Mouse (Mus musculus) heart, embryonic 13.5 days (tissue): ENCODE measurements around the gene Slc9c1. TPM values are rescaled to one million over a fixed set of nuclear protein-coding genes. Genes with fewer than 3 reads are reported as not detected.

ENCODE experiments used
- ATAC-seq: fragments of 200-750 bp; cut with Nextera tagmentation; 2 replicates; pipeline ENCODE4 v1.8.0; 2017; ENCODE audit warnings: moderate TSS enrichment; ENCODE audit not compliant: insufficient number of reproducible peaks, low FRiP score, low TSS enrichment; ENCODE audit errors: extremely low read depth
- H3K27ac ChIP-seq: fragments of 300-500 bp; sonication (generic); replicated peaks from 2 replicates; pipeline ENCODE4 v1.5.1; 2015; ENCODE audit warnings: moderate library complexity, mild to moderate bottlenecking, inconsistent platforms
- H3K27me3 ChIP-seq: fragments of 300-500 bp; sonication (generic); replicated peaks from 2 replicates; pipeline ENCODE4 v1.6.1; 2015; ENCODE audit warnings: mild to moderate bottlenecking, inconsistent platforms
- H3K36me3 ChIP-seq: fragments of 300-500 bp; sonication (generic); 2 replicates; pipeline ENCODE4 v1.6.1; 2015; ENCODE audit warnings: mild to moderate bottlenecking, inconsistent platforms
- H3K4me1 ChIP-seq: fragments of 300-500 bp; sonication (generic); 2 replicates; pipeline ENCODE4 v1.6.1; 2015; ENCODE audit warnings: inconsistent platforms
- H3K4me2 ChIP-seq: fragments of 300-500 bp; sonication (generic); 2 replicates; pipeline ENCODE4 v1.6.1; 2015; ENCODE audit warnings: inconsistent platforms, mild to moderate bottlenecking, moderate library complexity
- H3K4me3 ChIP-seq: fragments of 300-500 bp; sonication (generic); 2 replicates; pipeline ENCODE4 v1.5.1; 2015; ENCODE audit warnings: moderate library complexity, mild to moderate bottlenecking, inconsistent platforms
- H3K9ac ChIP-seq: fragments of 300-500 bp; sonication (generic); 2 replicates; pipeline ENCODE4 v1.6.1; 2015; ENCODE audit warnings: inconsistent platforms, mild to moderate bottlenecking, moderate library complexity
- H3K9me3 ChIP-seq: fragments of 300-500 bp; sonication (generic); 2 replicates; pipeline ENCODE4 v1.6.1; 2016; ENCODE audit warnings: inconsistent platforms
- WGBS: fragments of 180-500 bp; shearing (Covaris S2); methylation state at CpG from one replicate; pipeline ENCODE4 v1.1.7; 2015; ENCODE audit warnings: mixed read lengths; 5-methylcytosine and 5-hydroxymethylcytosine counted together
- polyA plus RNA-seq: library from polyadenylated mRNA; unstranded; fragments of >200 nt; fragmentation: Nextera tagmentation; extraction: Ambion mirVana; gene quantifications from 2 replicates; pipeline ENCODE4 v1.2.1, GENCODE M21; 2015

The Slc9c1 gene
- polyA plus RNA-seq, 1 experiment from 2014 or later = not detected

DNA sequence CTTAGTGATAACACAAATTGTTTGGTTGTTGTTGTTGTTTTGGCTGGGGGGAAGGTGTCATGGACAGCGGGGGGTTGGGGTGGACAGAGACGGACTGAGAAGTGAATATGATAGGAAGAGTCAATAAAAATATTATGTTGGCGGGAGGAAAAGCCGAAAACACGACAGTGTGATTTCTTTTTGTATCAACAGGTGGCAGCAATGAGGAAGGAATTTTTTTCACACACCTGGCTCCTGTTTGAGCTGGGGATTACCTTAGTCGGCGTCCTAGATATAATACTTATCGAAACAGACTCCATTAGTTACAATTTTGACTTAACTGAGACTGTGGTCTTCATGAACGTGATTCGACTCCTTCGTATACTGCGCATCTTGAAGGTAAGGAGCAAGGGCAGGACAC is 44.8 kb downstream of the Slc9c1 start:
- no peak for ATAC-seq
- Histone ChIP-seq H3K9me3 (no peaks in the 10 kb centered on the region), H3K27ac (no peak overlapping the region), H3K9ac (no peak overlapping the region), H3K4me2 (no peak overlapping the region), H3K36me3 (no peaks in the 10 kb centered on the region), H3K4me1 (no peaks in the 10 kb centered on the region), H3K4me3 (no peak overlapping the region), H3K27me3 (no peaks in the 10 kb centered on the region)
- WGBS = 44% methylated on average over 12 of the region's 12 CpGs

DNA sequence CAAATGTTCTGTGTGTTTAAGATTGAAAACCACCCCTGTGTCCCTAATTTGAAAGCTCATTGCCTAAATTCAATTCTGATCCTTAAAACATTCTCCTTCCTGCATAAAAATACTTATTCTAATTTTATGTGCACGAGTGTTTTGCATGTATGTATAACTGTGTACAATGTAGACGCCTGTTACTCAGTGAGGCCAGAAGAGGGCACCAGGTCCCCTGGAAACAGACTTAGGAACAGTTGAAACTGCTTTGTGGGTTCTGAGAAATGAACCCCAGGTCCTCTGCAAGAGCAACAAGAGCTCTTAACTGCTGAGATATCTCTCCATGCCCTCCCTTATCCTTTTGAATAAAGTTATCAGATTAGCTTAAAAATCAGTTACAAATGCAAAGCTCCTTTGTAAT is 47.4 kb downstream of the Slc9c1 start:
- H3K27ac ChIP-seq = no peak overlapping the region
- WGBS = 28% methylated on average over 2 of the region's 2 CpGs

DNA sequence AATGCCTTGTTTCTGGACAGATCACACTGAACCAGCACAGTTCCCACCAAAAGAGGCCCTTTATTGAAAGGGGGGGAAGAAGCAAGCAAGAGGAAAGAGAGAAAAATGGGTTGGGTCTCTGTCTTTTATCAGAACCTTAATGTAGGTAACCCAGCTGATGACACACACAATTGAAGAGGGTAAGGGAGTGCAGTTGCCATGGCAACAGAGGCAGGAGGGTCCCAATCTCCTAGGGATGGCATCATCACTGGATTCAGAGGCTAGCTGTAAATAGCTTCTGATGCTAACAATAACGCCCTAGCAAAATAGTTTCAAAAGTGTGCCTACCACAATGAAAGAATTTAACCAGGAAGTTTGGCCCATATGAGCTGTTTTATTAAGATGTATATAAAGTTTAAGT is 58.5 kb downstream of the Slc9c1 start:
- no peaks in the 10 kb centered on the region for H3K9me3 ChIP-seq
- no peaks in the 10 kb centered on the region for H3K27me3 ChIP-seq
- H3K4me2 ChIP-seq = no peak overlapping the region
- WGBS = 66% methylated on average over 1 of the region's 1 CpGs
- H3K27ac ChIP-seq = no peak overlapping the region
- H3K4me3 ChIP-seq = no peak overlapping the region
- H3K4me1 ChIP-seq = no peaks in the 10 kb centered on the region
- no peak for ATAC-seq
- H3K9ac ChIP-seq = no peak overlapping the region
- H3K36me3 ChIP-seq = no peaks in the 10 kb centered on the region

More for the DNA sequence above, 47.4 kb downstream of the Slc9c1 start:
- no peak for ATAC-seq
- no peak overlapping the region for H3K4me2 ChIP-seq
- no peaks in the 10 kb centered on the region for H3K4me1 ChIP-seq
- H3K27me3 ChIP-seq = no peaks in the 10 kb centered on the region
- H3K36me3 ChIP-seq = no peaks in the 10 kb centered on the region
- no peak overlapping the region for H3K4me3 ChIP-seq
- H3K9me3 ChIP-seq = no peaks in the 10 kb centered on the region
- H3K9ac ChIP-seq = no peak overlapping the region

DNA sequence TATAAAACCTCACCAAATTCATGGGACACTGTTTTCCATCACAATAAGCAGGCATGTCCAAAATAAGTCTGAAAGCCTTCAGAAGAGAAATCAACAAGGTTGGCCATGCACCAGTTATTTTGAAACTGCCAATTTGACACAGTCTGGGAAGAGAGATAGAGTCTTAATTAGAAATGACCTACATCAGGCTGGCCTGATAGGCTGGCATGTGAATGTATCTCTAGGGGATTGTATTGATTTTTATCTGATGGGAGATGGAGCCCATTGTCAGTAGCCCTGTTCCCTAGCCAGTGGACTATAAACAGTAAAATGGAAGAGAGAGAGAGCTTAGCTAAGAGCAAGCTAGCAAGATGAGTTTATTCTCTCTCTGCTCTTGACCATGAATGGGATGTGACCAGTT is 60.4 kb downstream of the Slc9c1 start:
- no peak overlapping the region for H3K9ac ChIP-seq
- no peak overlapping the region for H3K4me2 ChIP-seq
- no peaks in the 10 kb centered on the region for H3K36me3 ChIP-seq
- no peak for ATAC-seq
- H3K4me1 ChIP-seq = no peaks in the 10 kb centered on the region
- H3K27me3 ChIP-seq = no peaks in the 10 kb centered on the region
- H3K4me3 ChIP-seq = no peak overlapping the region
- no peak overlapping the region for H3K27ac ChIP-seq
- H3K9me3 ChIP-seq = no peaks in the 10 kb centered on the region

- H3K27me3 ChIP-seq = no peaks in the 10 kb centered on the region
- no peak overlapping the region for H3K9ac ChIP-seq
- no peaks in the 10 kb centered on the region for H3K36me3 ChIP-seq
- no peak for ATAC-seq
- WGBS = 40% methylated on average over 4 of the region's 4 CpGs
- no peak overlapping the region for H3K4me3 ChIP-seq
- no peak overlapping the region for H3K27ac ChIP-seq
- no peaks in the 10 kb centered on the region for H3K4me1 ChIP-seq
- H3K9me3 ChIP-seq = no peaks in the 10 kb centered on the region
- H3K4me2 ChIP-seq = no peak overlapping the region
These were observed 73.4 kb downstream of the Slc9c1 start for GRCm38 (mm10) chr16:45608481-45608954.

DNA sequence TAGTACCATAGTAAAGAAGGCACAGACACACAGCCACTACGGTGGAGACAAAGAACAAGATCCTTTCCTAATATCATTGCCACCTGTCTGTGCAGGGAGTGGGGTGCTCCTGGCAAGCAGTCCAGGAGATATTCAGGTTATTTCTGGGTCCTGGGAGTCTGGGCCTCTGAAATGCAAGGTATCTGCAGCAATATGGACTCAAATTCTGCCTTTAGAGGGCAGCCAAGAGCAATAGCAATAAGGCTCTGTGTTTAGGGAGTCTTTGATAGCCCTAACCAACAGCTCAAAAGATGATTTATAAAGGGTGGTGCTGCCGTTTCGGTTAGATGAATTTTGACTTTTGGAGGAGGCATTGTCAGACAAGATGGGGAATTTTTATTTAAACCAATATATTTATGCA is 74.2 kb downstream of the Slc9c1 start:
- Histone ChIP-seq H3K4me3 (no peak overlapping the region), H3K27ac (no peak overlapping the region), H3K9me3 (no peaks in the 10 kb centered on the region), H3K36me3 (no peaks in the 10 kb centered on the region), H3K9ac (no peak overlapping the region), H3K4me1 (no peaks in the 10 kb centered on the region), H3K27me3 (no peaks in the 10 kb centered on the region), H3K4me2 (no peak overlapping the region)
- WGBS = 69% methylated on average over 3 of the region's 3 CpGs
- ATAC-seq = no peak

DNA sequence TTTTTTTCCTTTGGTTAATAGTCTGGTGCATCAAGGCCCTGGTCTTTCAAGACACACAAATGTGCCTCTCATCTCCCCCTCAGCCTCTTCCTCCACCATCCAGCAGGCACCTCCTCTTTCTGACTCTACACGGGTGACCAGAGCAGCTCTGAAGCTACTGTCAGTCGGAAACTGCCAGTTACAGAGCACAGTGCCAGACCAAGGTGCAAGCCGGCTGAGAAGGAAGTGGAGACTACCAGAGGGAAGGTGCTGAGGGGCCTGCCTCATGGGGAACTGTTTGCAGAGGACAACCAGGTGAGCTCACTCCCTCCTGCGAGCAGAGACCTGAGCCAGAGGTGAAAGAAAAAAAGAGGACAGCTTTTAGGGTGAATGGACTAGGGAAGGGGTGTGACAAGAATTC is 75.2 kb downstream of the Slc9c1 start, which contains the start of gene Gcsam:
Gene Gcsam (plus strand): TSS at position 114 of the 400 bp plus-strand sequence.
- H3K4me2 ChIP-seq = no peak within 1 kb of the TSS
- H3K9ac ChIP-seq = no peak within 1 kb of the TSS
- no peaks in the 10 kb centered on the region for H3K4me1 ChIP-seq
- WGBS = 52% methylated on average over 4 of the region's 4 CpGs
- no peaks in the 10 kb centered on the region for H3K9me3 ChIP-seq
- H3K36me3 ChIP-seq = no peaks in the 10 kb centered on the region
- H3K4me3 ChIP-seq = no peak within 1 kb of the TSS
- no peak within 1 kb of the TSS for H3K27ac ChIP-seq
- H3K27me3 ChIP-seq = no peaks in the 10 kb centered on the region
- ATAC-seq = no peak

- Histone ChIP-seq H3K27ac (no peak overlapping the region), H3K27me3 (no peaks in the 10 kb centered on the region), H3K36me3 (no peaks in the 10 kb centered on the region), H3K4me3 (no peak overlapping the region), H3K4me2 (no peak overlapping the region), H3K9me3 (no peaks in the 10 kb centered on the region), H3K9ac (no peak overlapping the region), H3K4me1 (no peaks in the 10 kb centered on the region)
- 61% methylated on average over 2 of the region's 2 CpGs for WGBS
- no peak for ATAC-seq
These were observed 78.1 kb downstream of the Slc9c1 start for GRCm38 (mm10) chr16:45613247-45613646.

GRCm38 (mm10) chr16:45615944-45616343 is 80.8 kb downstream of the Slc9c1 start:
- H3K9ac ChIP-seq = no peak overlapping the region
- H3K27me3 ChIP-seq = no peaks in the 10 kb centered on the region
- no peak overlapping the region for H3K4me2 ChIP-seq
- no peaks in the 10 kb centered on the region for H3K36me3 ChIP-seq
- H3K4me1 ChIP-seq = peaks cover 12% of the 10 kb centered on the region
- no peak for ATAC-seq
- H3K4me3 ChIP-seq = no peak overlapping the region
- H3K9me3 ChIP-seq = no peaks in the 10 kb centered on the region
- H3K27ac ChIP-seq = no peak overlapping the region
- WGBS = 83% methylated on average over 1 of the region's 1 CpGs

DNA sequence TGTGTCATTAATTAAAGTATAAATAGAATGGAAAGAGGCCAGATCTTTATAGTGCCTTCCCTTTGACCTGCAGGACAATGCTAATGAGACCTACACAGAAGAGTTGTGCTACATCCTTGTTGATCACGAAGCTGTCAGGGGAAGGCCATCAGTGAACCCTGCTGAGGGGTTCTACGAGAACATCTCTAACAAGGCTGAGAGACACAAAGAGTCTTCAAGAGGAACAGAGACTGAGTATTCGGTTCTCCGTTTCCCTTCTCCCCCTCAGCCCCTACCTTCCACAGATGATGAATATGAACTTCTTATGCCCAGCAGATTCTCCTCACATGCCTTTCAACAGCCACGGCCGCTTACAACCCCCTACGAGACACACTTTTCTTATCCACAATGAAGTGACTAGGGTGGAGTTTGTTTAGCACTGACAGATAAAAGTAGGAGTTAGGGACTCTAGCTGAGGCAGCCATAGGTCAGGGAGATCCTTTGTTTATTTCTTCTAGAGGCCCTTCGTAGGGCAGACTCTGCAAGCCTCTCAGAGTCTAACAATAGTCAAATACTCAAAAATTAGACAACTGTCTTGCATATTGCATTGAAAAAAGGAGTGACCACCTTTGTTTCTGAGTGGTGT is 84.8 kb downstream of the Slc9c1 start:
- no peak overlapping the region for H3K4me2 ChIP-seq
- no peaks in the 10 kb centered on the region for H3K27me3 ChIP-seq
- H3K9me3 ChIP-seq = no peaks in the 10 kb centered on the region
- no peak overlapping the region for H3K4me3 ChIP-seq
- WGBS = 39% methylated on average over 8 of the region's 8 CpGs
- peaks cover 12% of the 10 kb centered on the region for H3K4me1 ChIP-seq
- H3K27ac ChIP-seq = no peak overlapping the region
- H3K9ac ChIP-seq = no peak overlapping the region
- no peak for ATAC-seq
- no peaks in the 10 kb centered on the region for H3K36me3 ChIP-seq

DNA sequence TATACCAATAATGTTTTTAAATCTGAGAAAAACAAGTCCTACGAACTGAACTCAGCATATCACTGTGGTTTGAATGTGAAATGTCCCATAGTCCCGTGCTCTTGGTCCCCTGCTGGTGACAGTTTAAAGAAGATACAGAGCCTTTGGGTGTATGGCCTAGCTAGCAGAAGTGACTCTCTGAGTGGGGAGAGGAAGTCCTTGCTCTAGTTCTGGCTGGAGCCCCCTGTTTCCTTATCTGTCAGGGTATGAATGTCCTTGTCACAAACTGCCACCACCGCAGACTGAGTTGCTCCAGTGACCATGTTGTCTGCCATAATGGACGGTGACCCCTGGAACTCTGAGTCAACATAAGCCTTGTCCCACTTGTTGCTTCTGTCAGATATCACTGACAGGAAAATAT is 88.1 kb downstream of the Slc9c1 start:
- H3K27ac ChIP-seq = no peak overlapping the region
- H3K9me3 ChIP-seq = no peaks in the 10 kb centered on the region
- no peak overlapping the region for H3K9ac ChIP-seq
- no peaks in the 10 kb centered on the region for H3K36me3 ChIP-seq
- no peak for ATAC-seq
- no peak overlapping the region for H3K4me3 ChIP-seq
- peaks cover 17% of the 10 kb centered on the region for H3K4me1 ChIP-seq
- no peak overlapping the region for H3K4me2 ChIP-seq
- 56% methylated on average over 4 of the region's 4 CpGs for WGBS
- no peaks in the 10 kb centered on the region for H3K27me3 ChIP-seq

DNA sequence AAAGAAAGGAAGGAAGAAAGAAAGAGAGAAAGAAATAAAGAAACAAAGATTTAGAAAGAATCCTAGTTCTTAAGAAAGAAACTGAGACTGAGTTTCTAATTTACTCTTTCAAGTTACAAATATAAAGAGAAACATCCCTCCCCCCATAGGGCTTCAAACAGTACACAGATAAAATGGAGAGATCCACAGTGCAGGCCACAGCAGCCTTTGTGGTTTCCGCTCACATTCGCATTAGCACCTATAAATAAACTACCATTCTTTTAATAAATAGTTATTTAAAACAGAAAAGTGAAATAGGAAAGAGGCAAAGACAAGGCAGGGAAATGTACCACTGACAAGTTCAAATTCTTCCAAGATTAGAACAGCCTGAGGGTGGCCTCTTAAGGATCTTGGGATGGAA is 89.7 kb downstream of the Slc9c1 start:
- 63% methylated on average over 2 of the region's 2 CpGs for WGBS
- H3K9me3 ChIP-seq = no peaks in the 10 kb centered on the region
- H3K4me3 ChIP-seq = no peak overlapping the region
- H3K36me3 ChIP-seq = no peaks in the 10 kb centered on the region
- peaks cover 15% of the 10 kb centered on the region for H3K4me1 ChIP-seq
- H3K9ac ChIP-seq = no peak overlapping the region
- ATAC-seq = no peak
- H3K27me3 ChIP-seq = no peaks in the 10 kb centered on the region
- no peak overlapping the region for H3K4me2 ChIP-seq
- H3K27ac ChIP-seq = no peak overlapping the region
